Mouse (Mus musculus) small intestine, adult 2 months (tissue): ENCODE measurements around the gene Sapcd2. TPM values are rescaled to one million over a fixed set of nuclear protein-coding genes. Genes with fewer than 3 reads are reported as not detected.

Source experiments
- H3K27ac ChIP-seq: fragments of 200-500 bp; 2 replicates; pipeline ENCODE4 v1.5.1; 2012; ENCODE audit warnings: low read depth, low read length, control low read depth, inconsistent platforms; ENCODE audit not compliant: insufficient read depth
- H3K27me3 ChIP-seq: fragments of 200-500 bp; 2 replicates; pipeline ENCODE4 v1.6.1; 2012; ENCODE audit warnings: mild to moderate bottlenecking, moderate library complexity, low read length, inconsistent platforms; ENCODE audit not compliant: control insufficient read depth, insufficient read depth
- H3K36me3 ChIP-seq: fragments of 200-500 bp; 2 replicates; pipeline ENCODE4 v1.6.1; 2012; ENCODE audit warnings: mild to moderate bottlenecking, low read length, control low read depth, inconsistent platforms; ENCODE audit not compliant: control insufficient read depth, insufficient read depth
- H3K4me1 ChIP-seq: fragments of 200-500 bp; 2 replicates; pipeline ENCODE4 v1.6.1; 2012; ENCODE audit warnings: low read length, inconsistent platforms, mixed read lengths; ENCODE audit not compliant: control insufficient read depth, insufficient read depth, insufficient read length
- H3K4me3 ChIP-seq: fragments of 200-500 bp; 2 replicates; pipeline ENCODE4 v1.5.1; 2012; ENCODE audit warnings: low read depth, mild to moderate bottlenecking, control low read depth, inconsistent platforms, low read length, moderate library complexity
- CTCF ChIP-seq: fragments of 200-500 bp; IDR thresholded peaks from 2 replicates; pipeline ENCODE4 v1.5.1; 2012; ENCODE audit warnings: low read depth, mild to moderate bottlenecking, control low read depth, inconsistent platforms, low read length, moderate library complexity, mixed read lengths; ENCODE audit not compliant: insufficient replicate concordance, insufficient read length; ENCODE audit errors: extremely low read depth
- POLR2A ChIP-seq: fragments of 200-500 bp; IDR thresholded peaks from 2 replicates; pipeline ENCODE4 v1.6.1; 2012; ENCODE audit warnings: low read depth, mild to moderate bottlenecking, control low read depth, inconsistent platforms, low read length, moderate library complexity
- WGBS: fragments of 180-500 bp; shearing (Covaris S2); methylation state at CpG from one replicate; pipeline ENCODE4 v1.1.7; 2018; 5-methylcytosine and 5-hydroxymethylcytosine counted together
- polyA plus RNA-seq: library from polyadenylated mRNA; depleted of rRNA; stranded (reverse); fragments of >200 nt; gene quantifications from 2 replicates; pipeline ENCODE4 v1.2.3, GENCODE M21; 2012

The Sapcd2 gene
- polyA plus RNA-seq, 1 experiment = 28.8 TPM

GRCm38 (mm10) chr2:25359848-25360247 is 12.3 kb upstream of the Sapcd2 start:
- Histone ChIP-seq H3K27me3 (no peaks in the 10 kb centered on the region), H3K4me3 (no peak overlapping the region), H3K27ac (no peak overlapping the region), H3K4me1 (peaks cover 32% of the 10 kb centered on the region), H3K36me3 (peaks cover 24% of the 10 kb centered on the region)
- TF ChIP-seq CTCF = no peak
- TF ChIP-seq POLR2A = no peak
- 63% methylated on average over 4 of the region's 4 CpGs for WGBS

- Histone ChIP-seq H3K36me3 (peaks cover 24% of the 10 kb centered on the region), H3K27ac (peak overlapping the region; percentile 89), H3K4me1 (peaks cover 26% of the 10 kb centered on the region), H3K27me3 (no peaks in the 10 kb centered on the region), H3K4me3 (peak overlapping the region; percentile 91)
- TF ChIP-seq POLR2A = no peak
- TF ChIP-seq CTCF = no peak
- 22% methylated on average over 13 of the region's 13 CpGs for WGBS
Observed at GRCm38 (mm10) chr2:25363478-25364178, 8.5 kb upstream of the Sapcd2 start.

GRCm38 (mm10) chr2:25364313-25364712 is 7.8 kb upstream of the Sapcd2 start:
- H3K4me3 ChIP-seq = peak overlapping the region; percentile 91
- H3K4me1 ChIP-seq = peaks cover 29% of the 10 kb centered on the region
- H3K36me3 ChIP-seq = peaks cover 24% of the 10 kb centered on the region
- no peak for TF ChIP-seq CTCF
- no peak for TF ChIP-seq POLR2A
- no peaks in the 10 kb centered on the region for H3K27me3 ChIP-seq
- WGBS = 61% methylated on average over 4 of the region's 4 CpGs
- H3K27ac ChIP-seq = peak overlapping the region; percentile 89

- peak overlapping the region; percentile 89 for H3K27ac ChIP-seq
- WGBS = 35% methylated on average over 9 of the region's 9 CpGs
- H3K4me3 ChIP-seq = peak overlapping the region; percentile 91
- peaks cover 29% of the 10 kb centered on the region for H3K4me1 ChIP-seq
- TF ChIP-seq CTCF (no peak), POLR2A (no peak)
- peaks cover 24% of the 10 kb centered on the region for H3K36me3 ChIP-seq
- no peaks in the 10 kb centered on the region for H3K27me3 ChIP-seq
Observed at GRCm38 (mm10) chr2:25364761-25365090, 7.4 kb upstream of the Sapcd2 start.

- TF ChIP-seq CTCF = no peak
- TF ChIP-seq POLR2A = peak; percentile 93
- H3K27ac ChIP-seq = peak within 1 kb of the TSS; percentile 89
- WGBS = under 1% methylated on average over 50 of the region's 54 CpGs
- peaks cover 24% of the 10 kb centered on the region for H3K36me3 ChIP-seq
- H3K4me3 ChIP-seq = peak within 1 kb of the TSS; percentile 91
- H3K27me3 ChIP-seq = no peaks in the 10 kb centered on the region
- peaks cover 29% of the 10 kb centered on the region for H3K4me1 ChIP-seq
Observed at GRCm38 (mm10) chr2:25365091-25365761, 6.9 kb upstream of the Sapcd2 start, which contains the start of gene Uap1l1. Gene Uap1l1 (minus strand): TSS chr2:25365682.

- no peaks in the 10 kb centered on the region for H3K36me3 ChIP-seq
- TF ChIP-seq POLR2A (no peak), CTCF (no peak)
- peaks cover 27% of the 10 kb centered on the region for H3K4me1 ChIP-seq
- WGBS = 76% methylated on average over 3 of the region's 3 CpGs
- no peaks in the 10 kb centered on the region for H3K27me3 ChIP-seq
- H3K4me3 ChIP-seq = no peak overlapping the region
- no peak overlapping the region for H3K27ac ChIP-seq
Observed at GRCm38 (mm10) chr2:25369996-25370395, 2.1 kb upstream of the Sapcd2 start.

- WGBS = 1% methylated on average over 42 of the region's 42 CpGs
- Histone ChIP-seq H3K27me3 (no peaks in the 10 kb centered on the region), H3K4me3 (peak overlapping the region; percentile 83), H3K36me3 (no peaks in the 10 kb centered on the region), H3K27ac (no peak overlapping the region), H3K4me1 (peaks cover 25% of the 10 kb centered on the region)
- TF ChIP-seq POLR2A (no peak), CTCF (no peak)
Observed at GRCm38 (mm10) chr2:25372644-25373391, 697 bp downstream of the Sapcd2 start.
